Mouse (Mus musculus) spleen, adult 18-20 months (tissue): ENCODE results near the gene Ctxn2.
"Not testable (repeated sequence)": the region's sequence is repeated elsewhere in the genome, so short reads cannot be mapped to it uniquely, and the experiment has no call there.

Source experiments
- DNase-seq, 2 experiments: peaks; one replicate each; pipeline ENCODE4 v3.0.0; 2022; ENCODE audit warnings: mixed read lengths in 2 of 2

The Ctxn2 gene

GRCm38 (mm10) chr2:125135903-125136811, at the start of gene Ctxn2:
TSS of gene Ctxn2 (plus strand) at chr2:125136692.
- DNase-seq = peak; percentile 7 to 22

- DNase-seq = no peak
Measured at GRCm38 (mm10) chr2:125088757-125089156, 47.7 kb upstream of the Ctxn2 start.

DNA sequence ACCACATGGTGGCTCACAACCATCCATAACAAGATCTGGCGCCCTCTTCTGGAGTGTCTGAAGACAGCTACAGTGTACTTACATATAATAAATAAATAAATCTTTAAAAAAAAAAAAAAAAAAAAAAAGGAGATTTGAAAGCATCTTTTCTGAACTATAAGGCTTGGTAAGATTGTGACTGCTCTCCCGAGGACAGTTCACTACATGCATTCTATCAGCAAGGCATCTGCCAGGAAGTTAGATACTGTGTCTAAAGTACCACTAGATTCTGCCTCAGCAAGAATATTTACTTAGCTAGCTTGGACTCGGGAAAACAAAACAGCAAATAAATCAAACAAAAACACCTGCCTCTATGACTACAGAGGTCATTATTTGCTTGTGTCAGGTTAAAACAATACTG, 44.4 kb upstream of the Ctxn2 start:
- DNase-seq = not testable (repeated sequence)

DNA sequence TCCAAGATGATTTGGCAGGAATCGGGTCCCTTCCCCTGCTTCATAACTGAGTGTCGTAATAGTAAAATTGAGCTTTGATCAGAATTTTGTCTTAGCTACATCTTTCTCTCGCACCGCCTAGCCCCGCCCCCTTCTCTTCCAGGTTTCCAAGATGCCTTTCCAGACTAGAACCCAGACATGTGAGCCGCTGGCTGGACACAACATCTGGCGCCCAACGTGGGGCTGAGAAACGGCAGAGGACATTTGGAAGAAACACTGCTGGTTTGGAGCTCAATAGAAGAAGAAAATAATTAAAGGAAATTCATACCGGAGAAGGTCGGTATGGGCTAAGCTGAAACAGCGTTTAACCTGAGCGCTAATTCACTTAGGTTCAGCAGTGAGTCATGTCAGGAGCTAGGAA, 32.0 kb upstream of the Ctxn2 start:
- DNase-seq = not testable (repeated sequence)

DNA sequence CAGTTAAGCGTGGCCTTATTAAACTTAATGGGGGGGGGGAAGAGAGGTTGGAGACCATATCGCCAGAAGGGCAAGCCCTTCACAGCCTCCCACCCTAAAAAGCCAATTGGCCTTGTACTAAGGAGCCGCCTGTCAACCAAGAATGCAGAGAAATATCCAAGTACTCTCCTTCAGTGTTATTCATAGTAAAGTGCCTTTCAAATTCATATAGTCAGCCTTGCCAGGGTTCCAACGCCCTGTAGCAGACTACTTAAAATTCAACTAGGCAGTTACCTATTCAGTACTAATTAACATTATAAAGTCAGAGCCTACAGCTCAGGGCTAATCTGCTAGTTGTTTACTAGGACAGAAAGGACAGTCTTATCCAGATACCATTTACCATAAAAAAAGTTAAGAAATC, 30.0 kb upstream of the Ctxn2 start:
- DNase-seq = not testable (repeated sequence)

DNA sequence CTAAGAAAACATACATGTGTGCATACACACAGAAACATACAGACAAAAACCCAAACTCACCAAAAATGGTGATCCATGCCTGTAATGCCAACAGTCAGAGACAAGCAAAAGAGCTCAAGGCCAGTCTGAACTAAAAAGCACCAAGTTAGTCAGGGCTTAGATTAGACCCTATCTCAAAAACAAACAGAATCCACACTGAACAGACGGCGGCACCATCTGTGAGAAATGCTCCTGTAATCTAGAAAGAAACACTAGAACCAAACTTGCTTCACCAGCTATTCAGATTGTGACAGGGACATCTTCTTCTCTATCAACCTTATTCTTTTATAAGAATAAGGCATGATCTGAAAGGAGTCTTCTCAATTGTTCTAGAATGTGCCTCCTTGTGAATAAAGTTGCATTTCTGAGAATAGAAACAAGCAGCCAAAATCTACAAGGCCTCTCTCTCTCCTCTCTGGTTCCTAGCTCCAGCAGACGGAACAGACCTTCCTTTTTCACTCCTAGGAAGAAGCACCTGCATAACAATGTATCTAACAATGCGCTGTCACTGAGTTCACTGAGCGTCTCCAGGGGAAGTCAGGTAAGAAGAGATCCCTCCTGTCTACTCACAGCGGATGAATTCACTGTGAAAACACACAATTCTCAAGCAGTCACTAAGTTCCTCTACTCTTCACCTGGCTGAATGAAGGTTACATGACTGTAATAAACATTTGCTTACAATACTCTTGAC, 16.9 kb upstream of the Ctxn2 start:
- no peak for DNase-seq

DNA sequence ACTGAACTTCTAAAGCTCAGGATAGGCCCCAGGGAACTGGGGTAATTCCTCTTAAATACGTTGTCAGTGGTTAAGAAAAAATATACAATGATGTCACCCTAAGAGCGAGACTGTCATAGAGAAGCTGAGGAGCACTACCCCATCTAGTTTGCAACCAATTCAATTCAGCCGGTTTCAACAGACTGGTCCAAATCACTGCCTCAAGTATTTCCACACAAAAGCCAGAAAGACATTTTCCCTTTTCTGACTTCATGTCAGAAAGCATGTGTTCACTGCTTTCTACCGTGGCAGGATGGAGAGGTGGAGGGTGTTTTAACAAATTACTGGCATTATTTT, 14.2 kb upstream of the Ctxn2 start:
- DNase-seq = no peak

- peak; percentile 28 to 51 for DNase-seq
Measured at GRCm38 (mm10) chr2:125122624-125123476, 13.6 kb upstream of the Ctxn2 start.

- DNase-seq = peak; percentile 68 to 84
Measured at GRCm38 (mm10) chr2:125123477-125123852, 13.0 kb upstream of the Ctxn2 start, which contains the start of gene Myef2. TSS of gene Myef2 (minus strand) at chr2:125123661.

GRCm38 (mm10) chr2:125125824-125126223, 10.7 kb upstream of the Ctxn2 start:
- DNase-seq = no peak

DNA sequence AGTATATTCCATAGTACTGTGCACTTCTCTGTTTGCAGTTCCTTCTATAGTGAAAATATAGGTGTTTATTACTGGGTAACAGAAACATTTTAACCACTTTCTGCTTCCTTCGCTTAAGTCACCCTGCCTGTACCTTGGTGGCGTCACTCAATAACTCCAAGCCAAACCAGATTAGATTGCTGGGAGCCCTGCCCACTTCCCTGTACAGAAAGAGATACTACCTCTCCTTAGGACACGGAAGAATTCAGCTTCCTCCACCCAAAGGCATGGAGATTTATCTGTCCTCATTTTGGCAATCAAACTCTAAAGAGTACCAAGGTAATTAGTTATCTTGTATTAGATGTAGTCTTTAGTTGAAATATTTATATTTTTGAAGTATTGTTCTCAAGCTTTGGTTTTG, 9.7 kb upstream of the Ctxn2 start:
- no peak for DNase-seq

GRCm38 (mm10) chr2:125134113-125134512, 2.4 kb upstream of the Ctxn2 start:
- no peak for DNase-seq

DNA sequence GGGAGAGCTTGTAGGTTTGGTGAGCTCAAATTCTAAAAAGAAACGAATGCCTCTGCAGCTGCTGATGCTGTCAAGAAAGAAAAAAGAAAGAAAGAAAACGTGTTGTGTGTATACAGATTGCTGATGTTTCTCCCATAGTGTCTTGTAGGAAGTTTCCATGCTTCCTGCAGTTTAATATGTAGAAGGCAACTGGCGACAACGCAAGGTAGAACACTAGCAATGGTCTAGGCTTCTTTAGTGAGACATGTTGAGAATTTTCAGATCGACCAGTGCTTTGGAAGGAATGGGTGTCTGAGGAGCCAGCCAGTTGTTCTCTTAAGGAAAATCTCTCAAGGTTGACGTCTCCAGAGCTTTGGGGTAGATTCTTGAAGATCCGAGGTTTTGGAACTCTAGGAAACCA, 354 bp downstream of the Ctxn2 start:
- DNase-seq = no peak

DNA sequence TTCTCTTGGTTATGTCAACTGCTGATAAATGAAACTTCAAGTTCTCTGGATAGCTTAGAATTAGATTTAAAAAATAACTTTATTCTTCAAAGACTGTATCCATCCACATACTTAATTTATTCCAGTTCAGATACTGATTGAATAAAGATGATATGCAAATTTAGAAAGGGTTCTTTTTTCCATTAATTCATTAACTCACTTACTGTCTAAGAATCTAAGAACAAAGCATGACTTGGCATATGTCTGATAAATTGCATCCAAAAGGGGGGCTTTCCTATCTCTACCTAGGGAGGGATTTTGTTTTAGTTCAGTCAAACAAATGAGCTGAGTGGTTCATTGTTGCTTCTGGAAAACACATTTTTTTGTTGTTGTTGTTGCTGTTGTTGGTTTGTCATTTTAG, 5.8 kb downstream of the Ctxn2 start:
- DNase-seq = no peak

DNA sequence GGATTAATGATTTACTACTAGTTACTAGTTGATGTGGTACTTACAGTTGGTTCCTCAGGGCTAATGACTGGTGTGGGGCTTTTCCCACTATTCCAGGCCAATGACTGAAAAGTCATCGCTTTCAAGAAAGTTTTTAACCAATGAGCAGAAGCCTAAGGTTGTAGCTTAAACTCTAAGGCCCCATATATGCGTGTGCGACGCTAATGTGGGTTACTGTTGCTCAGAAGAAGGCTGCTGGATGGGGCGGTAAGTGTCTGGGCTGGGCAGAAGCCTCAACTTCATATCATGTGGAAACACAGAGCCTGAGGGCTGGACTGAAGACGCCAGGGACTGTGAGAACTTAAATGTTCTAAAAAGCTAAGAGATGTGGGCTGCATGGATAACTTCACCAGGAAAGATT, 15.9 kb downstream of the Ctxn2 start, which contains the start of gene Slc12a1:
TSS of gene Slc12a1 (plus strand) at position 118 of the 400 bp plus-strand sequence.
- DNase-seq = no peak

- DNase-seq = no peak
Measured at GRCm38 (mm10) chr2:125154294-125154693, 17.8 kb downstream of the Ctxn2 start.

DNA sequence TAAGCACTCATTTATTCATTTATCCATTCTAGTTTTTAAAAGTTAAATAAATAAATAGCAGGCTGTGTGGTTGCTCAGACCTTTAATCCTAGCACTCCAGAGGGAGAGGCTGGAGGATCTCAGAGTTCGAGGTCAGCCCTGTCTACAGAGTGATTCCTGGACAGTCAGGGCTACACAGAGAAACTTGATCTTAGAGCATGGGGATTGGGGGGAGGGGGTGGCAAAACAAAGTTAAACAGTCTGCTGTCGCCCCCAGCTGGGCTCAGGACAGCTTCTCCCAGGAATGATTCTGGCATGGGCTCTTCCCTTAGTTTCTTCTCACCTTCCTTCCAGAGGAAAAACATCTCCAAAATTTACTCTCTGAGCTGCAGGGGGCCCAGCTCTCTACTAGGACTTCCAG, 19.0 kb downstream of the Ctxn2 start:
- DNase-seq = no peak

GRCm38 (mm10) chr2:125162012-125162470, 25.5 kb downstream of the Ctxn2 start:
- no peak for DNase-seq

DNA sequence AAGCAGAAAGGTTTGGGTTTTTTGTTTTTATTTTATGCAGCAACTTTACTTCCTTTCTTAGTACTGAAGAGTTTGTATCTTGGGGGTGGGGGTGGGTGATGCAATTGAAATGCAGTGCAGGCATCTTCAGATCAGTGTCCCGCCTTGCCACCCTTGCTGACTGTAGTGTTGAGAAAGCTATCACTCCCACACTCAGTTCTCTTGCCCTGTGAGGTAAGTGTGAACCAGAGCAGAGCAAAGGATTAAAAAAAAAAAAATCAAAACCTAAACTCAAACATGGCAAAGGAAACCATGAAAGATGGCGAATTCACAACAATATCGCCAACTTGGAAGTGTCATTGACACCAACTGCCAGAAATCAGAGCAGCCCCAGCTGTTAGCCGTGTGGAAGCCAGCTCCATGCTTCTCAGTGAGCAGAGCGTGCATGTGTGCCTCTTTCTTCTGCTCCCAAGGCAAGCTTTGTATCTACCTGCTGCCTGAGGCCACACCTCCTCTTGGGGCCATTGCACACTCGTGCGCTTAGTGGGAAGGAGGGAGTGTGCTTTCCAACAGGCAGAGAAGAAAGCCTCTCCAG, 41.8 kb downstream of the Ctxn2 start:
- no peak for DNase-seq

GRCm38 (mm10) chr2:125187904-125188303, 51.4 kb downstream of the Ctxn2 start:
- DNase-seq = no peak

DNA sequence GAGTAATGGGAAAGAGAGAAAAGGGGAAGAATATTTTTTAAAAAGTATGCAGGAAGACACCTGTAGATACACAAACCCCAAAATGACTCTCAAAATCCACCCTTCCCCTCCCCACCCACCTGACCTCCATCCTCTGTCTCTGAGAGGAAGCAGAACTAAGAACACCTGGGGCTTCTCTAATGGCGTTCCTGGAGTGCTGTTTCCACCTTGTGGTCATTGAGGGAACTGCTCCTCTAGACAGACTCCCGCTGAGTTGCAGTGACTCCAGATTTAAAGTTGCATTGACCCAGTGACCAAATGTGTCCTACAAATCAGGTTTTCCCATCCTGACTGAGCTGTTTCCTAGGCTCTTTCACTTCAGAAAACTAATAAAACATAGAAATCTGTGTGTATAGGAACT, 52.7 kb downstream of the Ctxn2 start:
- DNase-seq = peak in 1 of 2 experiments; percentile 44

DNA sequence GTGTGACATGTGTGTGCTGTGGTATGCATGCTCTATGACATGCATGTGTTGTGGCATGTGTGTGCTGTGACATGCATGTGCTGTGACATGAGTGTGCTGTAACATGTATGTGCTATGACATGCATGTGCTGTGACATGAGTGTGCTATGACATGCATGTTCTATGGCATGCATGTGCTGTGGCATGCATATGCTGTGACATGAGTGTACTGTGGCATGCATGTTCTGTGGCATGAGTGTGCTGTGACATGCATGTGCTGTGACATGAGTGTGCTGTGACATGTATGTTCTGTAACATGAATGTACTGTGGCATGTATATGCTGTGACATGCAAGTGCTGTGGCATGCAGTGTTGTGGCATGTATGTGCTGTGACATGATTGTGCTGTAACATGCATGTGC, 56.4 kb downstream of the Ctxn2 start:
- DNase-seq = no peak

GRCm38 (mm10) chr2:125196771-125197170, 60.3 kb downstream of the Ctxn2 start:
- DNase-seq = no peak
